Mouse (Mus musculus): ENCODE data around the gene Srgn. TPM values are rescaled to one million over a fixed set of nuclear protein-coding genes. Genes with fewer than 3 reads are reported as not detected.
"Not testable (repeated sequence)": the region's sequence is repeated elsewhere in the genome, so short reads cannot be mapped to it uniquely, and the experiment has no call there.

Srgn gene
- total RNA-seq, 2 experiments from 2014 or later: 13.0 to 14.3 TPM

DNA sequence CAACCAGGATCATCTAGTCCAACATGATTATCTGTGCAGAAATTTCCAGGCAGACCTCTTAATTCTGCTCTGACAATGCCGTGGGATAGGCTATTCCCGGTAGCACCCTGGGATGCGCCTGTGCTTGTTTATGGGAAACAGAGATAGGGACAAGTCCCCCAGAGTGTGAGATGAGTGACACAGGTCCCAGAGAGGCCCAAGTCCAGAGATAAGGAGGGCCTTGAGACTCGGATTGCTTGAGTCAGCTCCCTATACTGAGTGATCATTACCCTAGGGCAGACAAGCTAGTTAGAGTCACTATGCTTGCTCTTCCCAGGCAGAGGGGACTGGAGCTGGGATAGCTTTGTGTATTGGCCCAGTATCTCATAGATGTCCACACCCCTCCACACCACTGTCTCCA lies 5.5 kb downstream of the Srgn start:
- DNase-seq: no peak

DNA sequence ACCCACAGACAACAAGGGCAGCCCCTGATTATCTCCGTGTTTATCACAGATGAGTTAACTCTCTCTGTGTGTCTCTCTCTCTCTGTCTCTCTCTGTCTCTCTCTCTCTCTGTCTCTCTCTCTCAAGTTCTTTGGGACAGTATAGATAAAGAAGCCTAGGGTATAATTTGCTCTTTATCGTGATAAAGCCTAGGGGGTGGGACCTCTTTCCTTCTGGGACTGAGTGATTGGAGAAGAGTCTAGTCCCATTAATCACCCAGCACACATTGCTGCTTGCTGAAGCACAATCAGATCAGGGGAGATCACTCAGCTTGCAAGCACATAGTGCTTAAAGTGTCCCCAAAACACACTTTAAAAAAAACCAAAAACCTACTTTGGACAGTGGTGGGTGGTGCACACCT lies 6.3 kb downstream of the Srgn start:
- DNase-seq: no peak

GRCm38 (mm10) chr10:62517511-62517910 lies 9.7 kb downstream of the Srgn start:
- DNase-seq: no peak

DNA sequence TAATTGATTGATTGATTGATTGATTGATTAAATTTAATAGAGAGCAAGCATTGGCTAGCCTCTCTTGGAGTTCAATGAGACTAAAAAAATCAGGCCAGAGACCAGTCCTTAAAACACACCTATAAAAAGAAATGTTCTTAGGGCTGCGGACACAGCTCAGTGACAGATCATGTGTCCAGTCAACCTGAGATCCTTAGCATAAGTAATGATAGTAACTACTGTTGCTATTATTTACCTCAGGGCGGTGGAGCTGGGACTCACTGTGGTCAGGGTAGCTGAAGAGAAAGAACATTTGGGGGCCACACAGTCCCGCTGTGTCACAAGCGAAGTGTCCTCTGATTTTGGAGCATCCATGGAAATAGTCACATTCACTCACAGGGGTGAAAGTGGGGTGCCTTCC lies 14.4 kb downstream of the Srgn start:
- DNase-seq: no peak

GRCm38 (mm10) chr10:62511528-62511927 lies 15.7 kb downstream of the Srgn start:
- no peak for DNase-seq

DNA sequence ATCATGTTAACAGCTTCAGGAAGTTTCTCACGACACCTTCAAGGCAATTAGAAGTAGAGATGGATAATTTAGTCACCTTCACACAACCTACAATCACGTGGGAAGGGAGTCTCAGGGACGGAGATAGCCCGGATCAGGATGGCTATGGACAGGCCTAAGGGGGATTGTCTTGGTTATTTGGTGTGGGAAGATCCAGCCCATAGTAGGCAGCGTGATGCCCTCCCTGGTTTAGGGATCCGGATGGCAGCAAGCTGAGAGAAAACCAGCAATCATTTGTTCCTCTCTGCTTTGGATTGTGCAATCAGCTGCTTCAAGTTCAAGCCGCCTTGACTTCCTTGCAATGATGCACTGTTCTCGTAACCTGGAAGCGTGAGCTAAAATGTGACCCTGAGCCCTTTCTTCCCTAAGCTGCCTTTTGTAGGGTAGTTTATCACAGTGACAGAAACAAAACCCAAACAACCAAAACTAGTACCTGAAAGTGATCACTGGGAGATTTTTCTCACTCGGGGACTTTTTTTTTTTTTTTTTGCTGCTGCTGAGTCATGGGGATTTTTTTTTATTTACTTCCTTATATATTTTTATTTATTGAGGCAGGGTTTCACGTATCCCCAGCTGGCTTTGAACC lies 18.1 kb downstream of the Srgn start:
- DNase-seq: no peak

- DNase-seq: peak; percentile 36
Measured at GRCm38 (mm10) chr10:62508459-62508858, 18.8 kb downstream of the Srgn start.

- peak; percentile 58 for DNase-seq
Measured at GRCm38 (mm10) chr10:62507591-62508308, 19.5 kb downstream of the Srgn start.

GRCm38 (mm10) chr10:62507071-62507470 lies 20.2 kb downstream of the Srgn start:
- no peak for DNase-seq

- DNase-seq: no peak
Measured at GRCm38 (mm10) chr10:62506019-62506556, 21.2 kb downstream of the Srgn start.

DNA sequence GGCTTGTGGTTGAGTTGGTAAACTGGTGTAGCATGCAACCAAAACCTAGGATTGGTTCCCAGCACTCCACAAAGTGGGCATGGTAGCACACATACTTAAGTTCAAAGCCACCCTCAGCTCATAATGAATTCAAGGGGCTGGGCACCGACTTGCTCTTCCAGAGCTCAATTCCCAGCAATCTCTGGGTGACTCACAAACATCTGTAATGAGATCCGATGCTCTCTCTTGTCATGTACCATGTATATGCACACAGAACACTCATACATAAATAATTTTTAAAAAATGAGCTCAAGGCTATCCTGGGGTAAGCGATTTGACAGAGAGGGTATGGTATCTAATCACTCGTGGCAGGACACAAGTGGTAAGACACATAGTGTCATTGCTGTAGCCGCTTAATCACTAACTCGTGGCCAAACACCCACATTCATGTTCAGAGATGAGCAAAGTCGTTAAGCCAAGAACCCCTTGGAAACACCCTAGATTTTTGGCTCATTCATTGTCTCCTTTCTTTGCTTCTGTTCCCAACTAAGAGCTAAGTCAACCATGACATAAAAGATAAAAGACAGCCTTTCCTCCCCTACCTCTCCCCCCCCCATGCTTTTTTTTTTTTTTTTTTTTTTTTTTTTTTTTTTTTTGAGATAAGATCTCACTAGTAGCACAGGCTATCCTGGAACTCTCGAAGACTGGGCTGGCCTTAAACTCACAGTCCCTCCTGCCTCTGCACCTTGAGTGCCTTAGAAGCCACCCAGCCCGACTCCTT lies 21.8 kb downstream of the Srgn start:
- DNase-seq: no peak

DNA sequence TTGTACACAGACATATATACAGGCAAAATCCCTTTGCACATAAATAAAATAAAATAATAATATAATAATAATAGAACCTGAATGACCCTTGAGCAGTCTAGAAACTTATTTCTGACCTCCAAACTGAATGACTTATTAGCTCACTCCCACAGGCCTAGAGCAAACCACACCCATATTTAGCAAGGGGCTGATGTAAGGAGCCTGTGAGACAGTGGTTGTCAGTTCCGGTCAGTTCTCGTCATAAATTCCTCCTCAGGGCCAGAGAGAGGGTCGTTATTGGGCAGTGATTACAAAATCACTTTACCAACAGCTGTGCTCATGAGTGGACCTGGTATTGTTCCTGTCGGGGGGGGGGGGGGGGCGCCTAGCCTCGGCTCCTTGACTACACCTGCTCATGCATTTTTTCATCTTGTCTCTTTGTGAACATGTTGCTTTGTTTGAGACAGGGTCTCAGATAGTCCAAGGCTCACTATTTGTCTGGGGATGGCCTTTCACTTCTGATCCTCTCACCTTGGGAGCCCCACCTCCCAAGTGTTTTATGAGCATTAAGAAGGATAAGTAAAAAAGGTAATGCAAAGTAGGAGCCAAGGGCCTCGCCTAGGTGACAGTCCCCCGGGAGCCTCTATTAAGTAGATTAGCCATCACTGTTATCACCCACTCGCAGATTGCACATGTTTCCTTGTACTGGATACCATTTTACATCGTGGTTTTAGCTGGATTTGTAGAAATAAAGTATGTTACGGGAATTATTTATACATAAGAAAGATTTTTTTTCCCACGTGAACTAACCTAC lies 23.2 kb downstream of the Srgn start:
- no peak for DNase-seq

DNA sequence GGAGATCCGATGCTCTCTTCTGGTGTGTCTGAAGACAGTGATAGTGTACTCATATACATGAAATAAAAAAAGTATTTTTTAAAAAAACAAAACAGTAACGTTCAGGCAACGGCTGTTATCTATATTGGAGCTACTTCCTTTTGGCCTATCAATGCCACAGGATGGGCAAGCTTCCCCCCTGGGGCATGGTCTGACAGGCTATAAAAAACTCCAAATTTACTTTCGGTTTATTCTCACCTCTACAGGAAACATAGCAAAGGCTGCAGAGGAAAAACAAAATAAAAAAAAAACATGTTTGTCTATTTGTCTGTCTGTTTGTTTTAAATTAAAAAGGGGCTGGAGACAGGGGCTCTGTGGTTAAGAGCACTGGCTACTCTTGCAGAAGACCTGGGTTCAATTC lies 23.9 kb downstream of the Srgn start:
- no peak for DNase-seq

DNA sequence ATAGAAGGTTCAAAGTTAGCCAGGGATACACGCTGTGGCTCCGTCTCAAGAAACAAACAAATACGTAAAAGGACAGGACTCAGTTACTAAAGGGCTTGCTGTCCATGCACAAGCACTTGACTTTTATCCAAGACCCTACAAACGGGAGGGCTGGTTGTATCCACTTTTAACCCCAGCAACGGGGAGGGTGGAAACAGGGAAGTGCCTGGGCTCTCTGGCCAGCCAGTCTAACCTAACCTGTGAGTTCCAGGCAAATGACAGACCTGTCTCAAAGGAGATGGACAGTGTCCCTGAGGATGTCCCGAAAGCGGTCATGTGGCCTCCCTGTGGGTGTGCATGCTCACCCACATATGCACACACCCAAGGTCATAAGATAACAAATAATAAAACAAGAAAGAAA lies 25.3 kb downstream of the Srgn start:
- no peak for DNase-seq

- DNase-seq: no peak
Measured at GRCm38 (mm10) chr10:62500916-62501615, 26.2 kb downstream of the Srgn start.

- peak; percentile 41 for DNase-seq
Measured at GRCm38 (mm10) chr10:62500088-62500915, 26.9 kb downstream of the Srgn start.

GRCm38 (mm10) chr10:62491681-62492080 lies 35.6 kb downstream of the Srgn start:
- not testable (repeated sequence) for DNase-seq

GRCm38 (mm10) chr10:62488266-62488665 lies 39.0 kb downstream of the Srgn start:
- DNase-seq: no peak

GRCm38 (mm10) chr10:62486618-62487415 lies 40.4 kb downstream of the Srgn start, which contains the start of gene Vps26a:
TSS of gene Vps26a (minus strand) at chr10:62486805.
- peak; percentile 98 for DNase-seq

Data from gastrocnemius, postnatal 25 days (tissue).